Mouse (Mus musculus) heart, postnatal 0 days (tissue): Measurements from ENCODE around the gene Thg1l. TPM values are rescaled to one million over a fixed set of nuclear protein-coding genes. Genes with fewer than 3 reads are reported as not detected.

Source experiments
- ATAC-seq: fragments of 200-750 bp; cut with Nextera tagmentation; 2 replicates; pipeline ENCODE4 v1.8.0; 2017; ENCODE audit warnings: low read depth, moderate number of reproducible peaks, moderate library complexity; ENCODE audit not compliant: insufficient read depth
- DNase-seq: peaks from one replicate; pipeline ENCODE4 v3.0.0-alpha.2; 2016; ENCODE audit warnings: low spot score
- H3K27ac ChIP-seq: fragments of 300-500 bp; sonication (generic); 2 replicates; pipeline ENCODE4 v1.5.1; 2014; ENCODE audit warnings: low read depth, mild to moderate bottlenecking
- H3K27me3 ChIP-seq: fragments of 300-500 bp; sonication (generic); 2 replicates; pipeline ENCODE4 v1.6.1; 2014; ENCODE audit warnings: low read length, mixed read lengths; ENCODE audit not compliant: control insufficient read depth, insufficient read depth
- H3K36me3 ChIP-seq: fragments of 300-500 bp; sonication (generic); replicated peaks from 2 replicates; pipeline ENCODE4 v1.6.1; 2014; ENCODE audit warnings: low read length, mixed read lengths; ENCODE audit not compliant: control insufficient read depth, insufficient read depth
- H3K4me1 ChIP-seq: fragments of 300-500 bp; sonication (generic); 2 replicates; pipeline ENCODE4 v1.6.1; 2014; ENCODE audit warnings: antibody characterized with exemption; ENCODE audit not compliant: control insufficient read depth, insufficient read depth
- H3K4me2 ChIP-seq: fragments of 300-500 bp; sonication (generic); 2 replicates; pipeline ENCODE4 v1.6.1; 2014; ENCODE audit warnings: low read depth, mild to moderate bottlenecking, low read length, moderate library complexity
- H3K4me3 ChIP-seq: fragments of 300-500 bp; sonication (generic); 2 replicates; pipeline ENCODE4 v1.5.1; 2014; ENCODE audit warnings: low read depth, low read length
- H3K9ac ChIP-seq: fragments of 300-500 bp; sonication (generic); replicated peaks from 2 replicates; pipeline ENCODE4 v1.6.1; 2014; ENCODE audit warnings: low read depth, low read length, mixed read lengths
- H3K9me3 ChIP-seq: fragments of 300-500 bp; sonication (generic); replicated peaks from 2 replicates; pipeline ENCODE4 v1.6.1; 2016; ENCODE audit warnings: low read length; ENCODE audit not compliant: control insufficient read depth
- CTCF ChIP-seq: IDR thresholded peaks from 2 replicates; pipeline ENCODE4 v1.5.1; 2016; ENCODE audit warnings: antibody characterized with exemption, control low read depth, low read depth
- EP300 ChIP-seq: IDR thresholded peaks from 2 replicates; pipeline ENCODE4 v1.6.1; 2016; ENCODE audit warnings: antibody characterized with exemption, low read depth
- WGBS: fragments of 180-500 bp; shearing (Covaris S2); extraction: QIAGEN DNeasy Blood & Tissue Kit; methylation state at CpG from one replicate; pipeline ENCODE4 v1.1.7; 2014; 5-methylcytosine and 5-hydroxymethylcytosine counted together
- polyA plus RNA-seq: library from polyadenylated mRNA; unstranded; fragments of >200 nt; fragmentation: Nextera tagmentation; extraction: Ambion mirVana; gene quantifications from 2 replicates; pipeline ENCODE4 v1.2.1, GENCODE M21; 2015
- total RNA-seq: library from RNA; depleted of rRNA; stranded (reverse); fragments of >200 nt; gene quantifications from 2 replicates; pipeline ENCODE4 v1.2.3, GENCODE M21; 2014; ENCODE audit warnings: low replicate concordance; rRNA removed

The Thg1l gene
- total RNA-seq (12.8 and 31.3 TPM in 2 replicates), polyA plus RNA-seq (3.9 and 5.8 TPM in 2 replicates)

GRCm38 (mm10) chr11:45955127-45955627, at the start of gene Thg1l:
Gene Thg1l (minus strand): TSS chr11:45955494.
- under 1% methylated on average over 32 of the region's 32 CpGs for WGBS
- ATAC-seq (peak; percentile 98), DNase-seq (peak; percentile 91)
- peak within 1 kb of the TSS; percentile 78; the same call in 1 of the 2 replicates for H3K27ac ChIP-seq
- peak within 1 kb of the TSS; percentile 85 for H3K4me3 ChIP-seq
- H3K9me3 ChIP-seq: no peaks in the 10 kb centered on the region
- H3K4me1 ChIP-seq: peaks cover 5% of the 10 kb centered on the region; the same call in 1 of the 2 replicates
- peak within 1 kb of the TSS; percentile 67 for H3K4me2 ChIP-seq
- peak; percentile 77; the same call in 1 of the 2 replicates for TF ChIP-seq EP300
- TF ChIP-seq CTCF: no peak
- no peaks in the 10 kb centered on the region for H3K27me3 ChIP-seq
- peak within 1 kb of the TSS; percentile 58 for H3K9ac ChIP-seq
- peaks cover 11% of the 10 kb centered on the region for H3K36me3 ChIP-seq

GRCm38 (mm10) chr11:45992087-45992486, 36.8 kb upstream of the Thg1l start:
- TF ChIP-seq CTCF (no peak), EP300 (no peak)
- DNase-seq (no peak), ATAC-seq (no peak)
- Histone ChIP-seq H3K4me2 (peak overlapping the region; percentile 51), H3K4me3 (peak overlapping the region; percentile 19), H3K9ac (no peak overlapping the region), H3K4me1 (peaks cover 5% of the 10 kb centered on the region; the same call in 1 of the 2 replicates), H3K27me3 (no peaks in the 10 kb centered on the region), H3K36me3 (no peaks in the 10 kb centered on the region), H3K27ac (no peak overlapping the region), H3K9me3 (no peaks in the 10 kb centered on the region)
- 42% methylated on average over 13 of the region's 13 CpGs for WGBS

- WGBS: 3% methylated on average over 16 of the region's 16 CpGs
- H3K27ac ChIP-seq: no peak overlapping the region
These were observed 36.3 kb upstream of the Thg1l start for GRCm38 (mm10) chr11:45991604-45992003.

GRCm38 (mm10) chr11:45980893-45981253, 25.6 kb upstream of the Thg1l start:
- no peak for TF ChIP-seq CTCF
- TF ChIP-seq EP300: no peak
- peaks cover 3% of the 10 kb centered on the region; the same call in 1 of the 2 replicates for H3K9me3 ChIP-seq
- no peaks in the 10 kb centered on the region for H3K27me3 ChIP-seq
- peak overlapping the region; percentile 70; the same call in 1 of the 2 replicates for H3K27ac ChIP-seq
- ATAC-seq (peak; percentile 15; the same call in 1 of the 2 replicates), DNase-seq (no peak)
- H3K4me2 ChIP-seq: peak overlapping the region; percentile 91
- WGBS: 45% methylated on average over 19 of the region's 19 CpGs
- no peaks in the 10 kb centered on the region for H3K4me1 ChIP-seq
- no peaks in the 10 kb centered on the region for H3K36me3 ChIP-seq
- peak overlapping the region; percentile 66 for H3K4me3 ChIP-seq
- peak overlapping the region; percentile 93 for H3K9ac ChIP-seq

More at GRCm38 (mm10) chr11:45991604-45992003, 36.3 kb upstream of the Thg1l start:
- Histone ChIP-seq H3K4me1 (peaks cover 5% of the 10 kb centered on the region; the same call in 1 of the 2 replicates), H3K9me3 (no peaks in the 10 kb centered on the region), H3K36me3 (no peaks in the 10 kb centered on the region), H3K4me2 (peak overlapping the region; percentile 51), H3K4me3 (peak overlapping the region; percentile 19), H3K27me3 (no peaks in the 10 kb centered on the region), H3K9ac (no peak overlapping the region)
- ATAC-seq (peak; percentile 51; the same call in 1 of the 2 replicates), DNase-seq (peak; percentile 47)
- TF ChIP-seq CTCF (no peak), EP300 (no peak)

GRCm38 (mm10) chr11:45979946-45980892, 24.9 kb upstream of the Thg1l start, which contains the start of gene Sox30:
Gene Sox30 (plus strand): TSS chr11:45980310.
- WGBS: 20% methylated on average over 48 of the region's 115 CpGs
- H3K27me3 ChIP-seq: no peaks in the 10 kb centered on the region
- peaks cover 3% of the 10 kb centered on the region; the same call in 1 of the 2 replicates for H3K9me3 ChIP-seq
- ATAC-seq (peak; percentile 92), DNase-seq (peak; percentile 51)
- H3K4me1 ChIP-seq: no peaks in the 10 kb centered on the region
- peak within 1 kb of the TSS; percentile 91 for H3K4me2 ChIP-seq
- peak within 1 kb of the TSS; percentile 66 for H3K4me3 ChIP-seq
- H3K36me3 ChIP-seq: no peaks in the 10 kb centered on the region
- H3K27ac ChIP-seq: peak within 1 kb of the TSS; percentile 70
- TF ChIP-seq EP300 (no peak), CTCF (no peak)
- peak within 1 kb of the TSS; percentile 93 for H3K9ac ChIP-seq
